Mouse (Mus musculus): ENCODE data around the gene Lhfpl2. TPM values are rescaled to one million over a fixed set of nuclear protein-coding genes. Genes with fewer than 3 reads are reported as not detected.
"Not testable (repeated sequence)": the region's sequence is repeated elsewhere in the genome, so short reads cannot be mapped to it uniquely, and the experiment has no call there.

Lhfpl2 gene
- polyA plus RNA-seq (2015; fragmentation: Nextera tagmentation; extraction: Ambion mirVana): 5.2 and 5.8 TPM in 2 replicates

DNA sequence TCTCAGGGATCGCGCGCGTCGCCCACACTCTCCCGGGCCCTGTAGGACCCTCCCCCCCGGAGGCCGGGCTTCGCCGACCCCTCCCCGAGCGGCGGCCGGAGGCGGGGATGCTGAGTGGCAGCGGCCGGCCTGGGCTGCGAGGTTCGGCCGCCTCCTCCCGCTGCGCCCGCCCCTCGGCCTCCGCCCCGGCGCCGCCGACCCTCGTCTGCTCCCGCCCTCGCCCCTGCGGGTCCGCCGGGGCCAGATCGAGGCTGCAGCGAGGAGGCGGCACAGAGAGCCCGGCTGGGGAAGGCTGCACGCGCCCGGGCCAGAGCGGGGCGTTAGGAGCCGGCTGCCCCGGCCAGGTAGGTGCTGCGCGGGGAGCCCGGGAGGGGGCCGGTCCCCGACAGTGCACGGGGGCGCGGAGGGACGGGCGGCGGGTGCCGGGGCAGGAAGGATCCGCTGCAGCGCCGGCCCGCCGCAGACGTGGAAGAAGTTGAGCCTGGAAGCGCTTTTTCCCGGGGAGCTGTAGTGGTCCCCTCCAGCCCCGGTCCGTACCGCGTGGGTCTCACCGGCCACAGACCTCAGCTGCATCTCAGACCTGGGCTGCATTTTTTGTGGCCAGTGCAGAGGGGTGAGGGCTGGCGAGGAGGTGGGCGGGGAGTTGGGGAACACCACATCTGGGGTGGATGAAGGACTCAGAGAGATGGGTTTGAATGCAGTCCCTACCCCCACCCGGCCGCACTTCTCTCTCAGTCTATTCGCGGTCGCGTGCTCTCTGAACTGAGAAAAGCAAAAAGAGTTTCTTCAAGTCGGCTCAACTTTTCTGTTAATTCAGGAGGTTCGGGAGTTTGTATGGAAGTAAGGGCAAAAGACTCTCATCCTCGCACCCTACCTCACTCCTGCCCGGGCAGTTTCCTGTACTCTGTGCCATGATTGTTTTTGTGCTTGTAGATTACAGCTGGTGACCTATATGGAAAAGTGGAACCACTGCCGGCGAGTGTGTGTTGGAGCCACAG is at the start of gene Lhfpl2:
Gene Lhfpl2 (plus strand): TSS at position 234 of the 998 bp plus-strand sequence.
- DNase-seq (ENCODE audit: low spot score): peak; percentile 42

DNA sequence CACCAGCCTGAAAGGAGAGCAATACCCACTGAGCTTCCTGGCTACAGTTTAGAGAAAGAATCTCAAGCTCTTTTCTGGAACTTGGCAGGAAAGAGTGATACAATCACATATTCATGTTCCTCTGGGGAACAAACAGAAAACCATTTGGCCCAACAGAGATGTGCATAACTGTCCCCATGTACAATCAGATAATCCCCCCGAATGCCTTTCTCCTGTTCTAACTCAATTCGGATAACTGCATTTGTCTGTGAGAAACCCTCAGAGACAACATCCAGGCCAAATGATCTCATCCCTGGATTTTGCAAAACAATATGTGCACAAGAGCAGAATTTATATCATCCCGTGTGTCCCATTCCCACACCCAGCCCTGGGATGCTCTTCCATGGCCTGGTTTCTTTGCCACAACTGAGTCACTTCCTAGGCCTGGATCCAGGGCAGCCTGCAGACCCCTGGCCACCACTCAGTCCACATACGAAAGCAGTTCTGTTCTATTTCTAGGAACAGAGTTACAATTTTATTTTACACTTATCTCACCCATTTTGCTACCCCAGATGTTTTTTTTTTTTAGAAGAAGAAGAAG is 45.5 kb upstream of the Lhfpl2 start:
- DNase-seq (ENCODE audit: low spot score): no peak

DNA sequence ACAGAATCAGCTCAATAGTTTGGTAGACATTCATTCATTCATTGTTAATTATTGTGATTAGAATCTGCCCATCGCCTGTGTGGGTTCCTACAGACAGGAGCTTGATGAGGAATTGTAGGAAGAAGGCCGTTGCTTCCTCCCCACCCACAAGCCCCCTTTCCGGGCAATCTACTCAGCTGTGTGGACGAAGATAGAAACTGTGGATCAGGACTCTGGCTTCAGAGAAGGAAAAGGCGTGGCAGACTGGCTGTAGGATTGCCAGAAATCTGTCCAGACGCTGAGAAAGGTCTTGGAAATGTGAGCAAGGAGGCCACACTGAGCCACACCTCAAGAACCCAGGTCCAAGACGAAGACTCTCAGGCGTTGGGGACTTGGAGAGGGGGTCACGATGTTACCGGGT is 43.6 kb upstream of the Lhfpl2 start:
- DNase-seq (ENCODE audit: low spot score): no peak

- DNase-seq (ENCODE audit: low spot score): not testable (repeated sequence)
These were observed 33.0 kb upstream of the Lhfpl2 start for GRCm38 (mm10) chr13:94024575-94024974.

GRCm38 (mm10) chr13:94029147-94029546 is 28.4 kb upstream of the Lhfpl2 start:
- no peak for DNase-seq (ENCODE audit: low spot score)

DNA sequence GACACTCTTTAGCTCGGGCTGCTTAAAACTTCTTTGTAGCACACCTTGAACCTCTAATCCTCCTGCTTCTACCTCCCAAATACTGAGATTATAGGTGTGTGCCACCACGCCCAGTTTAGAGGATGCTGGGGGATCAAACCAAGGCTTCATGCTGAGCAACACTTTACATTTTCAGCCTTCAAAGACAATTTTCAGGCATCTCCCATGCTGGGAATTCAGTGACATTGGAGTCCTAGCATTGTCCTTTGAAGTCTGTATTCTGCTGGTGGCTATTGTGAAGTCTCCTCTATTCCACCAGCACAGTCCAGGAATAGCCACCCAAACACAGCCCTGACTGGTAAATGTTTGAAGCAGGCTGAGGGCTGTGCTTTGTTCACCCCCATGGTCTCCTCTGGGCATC is 27.0 kb upstream of the Lhfpl2 start:
- no peak for DNase-seq (ENCODE audit: low spot score)

DNA sequence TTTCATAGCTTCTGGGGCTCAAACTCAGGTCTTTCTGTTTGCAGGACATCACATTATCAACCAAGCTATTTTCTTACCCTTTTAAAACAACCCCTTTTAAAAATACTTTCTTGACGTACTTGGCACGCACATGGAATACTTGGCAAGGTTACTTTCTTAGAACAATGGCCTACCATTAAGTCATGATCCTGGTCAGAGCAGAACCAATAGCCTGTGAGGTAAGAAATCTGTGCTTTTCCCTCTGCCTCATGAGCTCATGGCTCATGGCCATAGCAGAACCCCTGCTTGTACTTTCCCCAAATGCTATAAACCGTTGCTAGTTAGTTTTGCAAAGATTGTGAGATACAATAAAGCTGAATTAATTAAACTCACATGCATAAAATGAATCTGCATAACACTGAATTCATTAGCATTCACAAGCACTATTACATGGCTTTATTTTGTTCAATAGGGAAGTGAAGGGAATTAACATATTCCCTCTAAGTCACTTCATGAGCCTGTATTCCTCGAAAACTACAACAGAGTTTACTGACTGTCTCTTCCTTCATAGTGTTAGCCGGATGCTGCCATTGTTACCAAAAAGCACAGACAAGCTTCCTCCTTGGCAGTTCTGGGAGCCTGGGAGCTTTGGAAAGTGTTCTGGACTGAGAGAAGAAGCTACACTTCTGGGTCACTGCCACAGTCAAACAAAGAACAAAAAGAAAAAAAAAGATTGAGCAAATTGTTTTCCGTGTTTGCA is 20.1 kb upstream of the Lhfpl2 start:
- no peak for DNase-seq (ENCODE audit: low spot score)

DNA sequence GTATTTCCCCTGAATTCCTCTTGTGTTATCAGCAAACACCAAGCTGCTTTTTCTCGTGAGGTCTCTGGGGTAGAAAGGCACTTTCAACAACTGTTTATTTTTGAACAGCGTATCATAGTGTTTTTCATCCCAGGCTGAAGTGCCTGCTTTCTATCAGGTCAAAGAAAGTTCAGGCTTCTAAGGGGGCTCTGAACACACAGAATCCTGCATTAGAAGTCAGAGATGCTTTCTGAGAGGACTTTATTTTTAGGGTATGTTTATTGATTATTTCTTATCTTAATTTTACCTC is 19.6 kb upstream of the Lhfpl2 start:
- DNase-seq (ENCODE audit: low spot score): no peak

- DNase-seq (ENCODE audit: low spot score): no peak
These were observed 7.6 kb upstream of the Lhfpl2 start for GRCm38 (mm10) chr13:94050036-94050435.

DNA sequence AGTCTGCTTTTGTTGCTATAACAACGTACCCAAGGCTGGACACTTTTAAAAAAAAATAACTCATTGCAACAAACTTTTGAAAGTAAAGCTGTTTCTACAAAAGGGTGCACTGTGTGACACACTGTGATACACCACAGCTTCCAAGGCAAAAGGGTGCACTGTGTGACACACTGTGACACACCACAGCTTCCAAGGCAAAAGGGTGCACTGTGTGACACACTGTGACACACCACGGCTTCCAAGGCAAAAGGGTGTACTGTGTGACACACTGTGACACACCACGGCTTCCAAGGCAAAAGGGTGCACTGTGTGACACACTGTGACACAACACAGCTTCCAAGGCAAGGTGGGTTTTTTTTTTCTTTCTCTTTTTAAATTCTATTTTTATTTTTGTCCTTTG is 6.8 kb upstream of the Lhfpl2 start:
- DNase-seq (ENCODE audit: low spot score): no peak

- DNase-seq (ENCODE audit: low spot score): no peak
These were observed 497 bp upstream of the Lhfpl2 start for GRCm38 (mm10) chr13:94057036-94057562.

DNA sequence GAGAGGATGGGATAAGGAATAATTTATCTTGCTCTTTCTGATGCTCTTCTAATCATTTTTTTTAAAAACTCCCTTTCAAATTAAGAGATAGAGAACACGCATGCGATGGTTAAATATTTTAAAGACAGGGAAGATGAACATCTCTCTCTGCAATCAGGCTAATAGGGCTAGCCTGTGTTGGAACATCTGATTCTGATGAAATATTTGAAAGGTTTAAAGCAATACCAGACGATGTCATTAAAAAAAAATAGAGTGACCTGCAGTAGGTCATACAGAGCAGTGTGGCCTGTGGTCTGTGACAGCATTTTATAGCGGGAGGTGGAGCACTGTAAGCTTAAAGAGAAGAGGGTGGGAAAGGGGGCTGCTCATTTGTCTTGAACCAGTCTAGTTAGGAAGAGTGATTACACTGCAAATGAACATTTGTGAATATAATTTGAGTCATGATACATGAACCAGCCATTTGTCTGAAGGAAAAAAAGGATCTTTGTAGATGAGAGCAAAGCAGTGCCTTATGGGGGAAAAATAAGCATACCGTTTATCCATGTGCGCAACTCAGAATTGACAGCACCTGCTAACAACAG is 1.1 kb downstream of the Lhfpl2 start:
- no peak for DNase-seq (ENCODE audit: low spot score)

DNA sequence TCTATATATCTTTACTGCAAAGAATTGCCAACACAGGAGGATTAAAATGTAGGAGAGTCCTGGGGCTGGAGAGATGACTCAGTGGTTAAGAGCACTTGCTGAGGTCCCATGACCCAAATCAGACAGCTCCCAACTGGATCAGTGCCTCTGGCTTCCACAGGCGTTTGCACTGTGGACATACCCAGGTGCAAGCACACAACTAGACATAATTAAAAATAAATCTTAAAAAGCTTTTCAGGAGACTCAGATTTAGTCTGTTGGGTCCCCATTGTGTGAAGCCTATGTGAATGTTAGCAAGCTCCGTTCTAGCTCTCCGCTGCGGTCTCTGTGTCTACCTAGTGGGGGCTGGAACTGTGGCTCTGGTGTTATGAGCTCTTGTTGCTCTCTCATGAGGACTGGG is 1.8 kb downstream of the Lhfpl2 start:
- no peak for DNase-seq (ENCODE audit: low spot score)

DNA sequence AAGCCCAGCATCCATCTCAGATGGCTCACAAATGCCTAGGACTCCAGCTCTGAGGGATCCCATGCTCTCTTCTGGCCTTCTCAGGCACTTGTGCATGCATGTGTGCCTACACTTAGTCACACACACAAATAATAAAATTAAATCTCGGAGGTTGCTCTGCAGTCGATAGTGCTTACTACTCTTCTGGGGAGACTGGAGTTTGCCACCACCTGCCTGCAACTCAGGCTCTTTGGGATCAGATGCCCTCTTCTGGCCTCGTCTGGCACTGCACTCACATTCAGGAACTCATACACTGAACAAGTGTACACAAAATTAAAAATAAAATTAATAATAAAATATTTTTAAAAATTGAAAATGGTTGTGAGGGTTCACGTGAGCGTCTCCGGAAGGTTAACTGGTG is 2.2 kb downstream of the Lhfpl2 start:
- DNase-seq (ENCODE audit: low spot score): peak; percentile 43

GRCm38 (mm10) chr13:94060461-94060860 is 2.9 kb downstream of the Lhfpl2 start:
- DNase-seq (ENCODE audit: low spot score): no peak

DNA sequence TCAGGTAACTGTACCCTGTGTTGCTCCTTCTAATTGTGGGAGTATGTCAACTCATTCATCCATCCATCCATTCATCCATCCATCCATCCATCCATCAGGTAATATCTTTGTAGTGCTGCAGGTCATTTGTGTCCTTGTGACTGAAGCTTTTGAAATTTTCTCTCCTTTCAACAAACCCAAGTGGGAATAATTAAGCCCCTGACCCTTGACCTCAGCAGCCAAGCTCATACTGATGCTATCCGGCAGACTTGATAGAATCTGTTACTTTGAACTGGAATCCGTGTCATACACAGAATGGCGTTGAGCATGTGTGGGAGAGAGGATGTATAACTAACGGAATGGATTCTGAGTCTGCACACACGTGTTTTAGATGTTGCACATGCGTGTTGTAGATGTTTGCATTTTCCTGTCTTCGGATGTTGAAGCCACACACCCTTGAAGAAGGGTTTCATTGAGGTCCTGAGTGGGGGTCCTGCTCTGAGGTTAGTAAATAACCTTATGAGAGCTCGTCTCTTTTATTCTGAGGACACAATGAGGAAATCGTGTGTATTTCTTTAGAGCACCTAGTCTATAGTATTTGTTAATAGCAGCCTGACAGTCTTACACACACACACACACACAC is 3.8 kb downstream of the Lhfpl2 start:
- DNase-seq (ENCODE audit: low spot score): no peak

GRCm38 (mm10) chr13:94062349-94063111 is 4.9 kb downstream of the Lhfpl2 start:
- peak; percentile 22 for DNase-seq (ENCODE audit: low spot score)

GRCm38 (mm10) chr13:94063156-94063555 is 5.6 kb downstream of the Lhfpl2 start:
- peak; percentile 53 for DNase-seq (ENCODE audit: low spot score)

- DNase-seq (ENCODE audit: low spot score): no peak
These were observed 7.0 kb downstream of the Lhfpl2 start for GRCm38 (mm10) chr13:94064571-94064970.

All from thymus, postnatal 0 days (tissue).